Mouse (Mus musculus) right cerebral cortex, adult 2 months (tissue): ENCODE results near the gene Recql5.

ENCODE experiments used
- DNase-seq, 2 experiments: peaks; one replicate each; pipeline ENCODE4 v3.0.0; 2021 to 2022; ENCODE audit warnings: low spot score in 2 of 2

Gene Recql5

GRCm38 (mm10) chr11:115939690-115940329 is 6.5 kb upstream of the Recql5 start:
- DNase-seq: peak; percentile 77 to 82

- no peak for DNase-seq
Observed at GRCm38 (mm10) chr11:115933747-115934110, 452 bp upstream of the Recql5 start.

DNA sequence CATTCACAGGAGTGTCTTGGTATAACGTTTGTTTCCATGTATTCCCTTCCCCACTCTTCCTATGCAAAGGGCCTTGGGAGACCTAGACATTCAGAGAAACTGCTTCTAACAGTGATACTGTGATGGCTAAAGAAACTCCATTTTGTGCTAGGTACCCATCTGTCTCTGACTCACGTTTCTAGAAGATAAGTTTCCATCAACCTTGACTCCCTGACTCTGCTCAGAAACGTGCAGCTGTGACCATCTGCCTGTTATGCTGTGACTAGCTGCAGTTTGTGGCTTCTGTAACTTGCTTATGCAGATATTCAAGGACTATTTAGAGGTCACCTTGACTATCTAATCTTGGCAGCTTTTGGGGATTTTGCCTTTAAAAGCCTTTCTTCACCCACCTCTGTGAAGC is 2.0 kb downstream of the Recql5 start:
- no peak for DNase-seq

- no peak for DNase-seq
Observed at GRCm38 (mm10) chr11:115929818-115930217, 3.5 kb downstream of the Recql5 start.

GRCm38 (mm10) chr11:115929031-115929430 is 4.2 kb downstream of the Recql5 start:
- no peak for DNase-seq

DNA sequence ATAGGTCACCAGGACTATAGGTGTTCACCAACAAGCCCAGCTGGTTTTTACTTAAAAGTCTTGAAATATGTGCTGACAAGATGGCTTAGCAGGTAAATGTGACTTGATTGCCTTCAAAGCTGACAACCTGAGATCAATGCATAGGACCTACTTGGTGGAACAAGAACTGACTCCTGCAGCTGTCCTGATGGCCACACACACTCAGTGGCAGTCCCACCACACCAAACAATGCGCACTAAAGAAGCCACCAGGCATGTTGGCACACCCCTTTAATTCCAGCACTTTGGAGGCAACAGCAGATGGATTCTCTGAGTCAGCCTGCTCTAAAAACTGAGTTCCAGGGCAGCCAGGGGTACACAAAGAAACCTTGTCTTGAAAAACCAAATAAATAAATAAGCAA is 11.3 kb downstream of the Recql5 start:
- DNase-seq: no peak

- peak; percentile 48 to 72 for DNase-seq
Observed at GRCm38 (mm10) chr11:115920110-115920818, 13.0 kb downstream of the Recql5 start.

DNA sequence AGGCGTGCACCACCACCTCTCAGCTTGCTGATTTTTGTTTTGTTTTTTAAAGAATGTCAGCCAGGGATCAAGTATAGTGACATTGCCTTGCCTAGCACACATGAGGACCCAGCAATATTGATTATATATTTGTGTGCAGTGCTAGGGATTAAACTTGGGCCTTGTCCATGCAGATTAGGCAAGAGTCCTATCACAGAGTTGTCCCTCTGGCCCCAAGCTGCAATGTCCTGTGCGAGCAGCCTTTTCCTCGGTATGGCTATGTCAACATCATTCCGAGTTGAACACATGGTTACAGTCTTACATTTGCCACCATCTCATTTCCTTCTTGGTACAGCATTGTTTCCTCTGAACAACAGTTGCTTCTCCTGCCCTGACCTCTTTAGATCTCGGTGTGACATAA is 14.2 kb downstream of the Recql5 start:
- no peak for DNase-seq

GRCm38 (mm10) chr11:115918637-115919036 is 14.6 kb downstream of the Recql5 start:
- no peak for DNase-seq

DNA sequence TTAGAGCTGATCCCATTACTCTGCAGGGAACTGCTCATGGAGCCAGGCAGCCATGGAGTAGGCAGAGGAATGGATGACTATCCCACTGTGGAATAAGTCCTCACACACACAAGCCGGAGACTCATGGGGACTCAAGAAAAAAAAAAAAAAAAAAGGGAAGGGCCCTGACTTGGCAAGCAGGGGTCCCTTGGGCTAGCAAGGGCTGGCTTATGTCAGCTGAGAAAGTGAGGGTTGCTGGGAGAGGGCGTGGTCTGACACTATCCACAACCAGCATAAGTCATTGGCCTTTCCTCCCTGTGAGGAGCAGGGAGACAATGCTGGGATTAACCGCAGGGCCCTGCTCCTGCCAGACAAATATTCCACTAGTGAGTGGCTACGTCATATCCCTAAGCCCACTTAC is 16.7 kb downstream of the Recql5 start:
- DNase-seq: no peak

GRCm38 (mm10) chr11:115911632-115912376 is 21.5 kb downstream of the Recql5 start, which contains the start of gene Smim6:
Smim6 (plus strand) TSS chr11:115912017.
- no peak for DNase-seq

DNA sequence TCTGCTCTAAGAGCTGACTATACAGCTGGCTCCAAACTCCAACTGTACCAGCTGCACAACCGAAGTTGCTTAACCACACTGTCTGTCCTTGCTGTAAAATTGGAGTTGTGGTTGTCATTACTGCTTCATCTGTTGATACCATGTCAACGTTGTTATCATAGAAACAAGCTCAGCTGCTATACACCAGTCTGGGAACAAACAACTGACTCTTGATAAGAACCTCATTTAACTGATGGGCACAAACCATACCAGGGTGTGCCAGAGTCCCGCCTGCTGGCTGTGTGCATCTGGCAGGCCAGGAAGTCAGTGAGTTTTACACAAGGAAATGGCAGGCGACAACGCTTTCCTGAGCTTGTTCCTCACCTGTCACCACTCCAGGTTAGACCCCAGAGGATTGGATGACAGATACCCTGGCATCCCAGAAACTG is 22.1 kb downstream of the Recql5 start:
- DNase-seq: no peak

GRCm38 (mm10) chr11:115906521-115906920 is 26.8 kb downstream of the Recql5 start:
- no peak for DNase-seq

DNA sequence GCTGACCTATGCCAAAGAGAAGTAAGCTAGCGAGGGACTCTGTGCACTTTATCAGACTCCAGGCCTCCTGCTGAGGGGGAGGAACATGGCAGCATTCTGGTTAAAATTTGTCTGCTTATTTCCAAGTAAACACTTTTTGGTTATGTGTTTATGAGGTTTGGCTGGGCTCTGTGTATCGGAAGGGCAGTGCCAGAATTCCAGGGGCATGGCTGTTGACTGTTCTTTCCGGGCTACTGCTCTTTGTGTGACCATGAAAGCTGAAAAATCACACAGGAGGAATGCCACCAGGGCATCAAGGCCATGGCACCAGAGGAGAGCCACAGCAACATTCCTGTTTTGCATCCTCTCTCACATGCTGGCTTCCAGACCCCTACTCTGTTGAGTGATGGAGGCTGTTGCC is 27.2 kb downstream of the Recql5 start:
- no peak for DNase-seq

- peak; percentile 37 to 40 for DNase-seq
Observed at GRCm38 (mm10) chr11:115904956-115905790, 28.1 kb downstream of the Recql5 start.

DNA sequence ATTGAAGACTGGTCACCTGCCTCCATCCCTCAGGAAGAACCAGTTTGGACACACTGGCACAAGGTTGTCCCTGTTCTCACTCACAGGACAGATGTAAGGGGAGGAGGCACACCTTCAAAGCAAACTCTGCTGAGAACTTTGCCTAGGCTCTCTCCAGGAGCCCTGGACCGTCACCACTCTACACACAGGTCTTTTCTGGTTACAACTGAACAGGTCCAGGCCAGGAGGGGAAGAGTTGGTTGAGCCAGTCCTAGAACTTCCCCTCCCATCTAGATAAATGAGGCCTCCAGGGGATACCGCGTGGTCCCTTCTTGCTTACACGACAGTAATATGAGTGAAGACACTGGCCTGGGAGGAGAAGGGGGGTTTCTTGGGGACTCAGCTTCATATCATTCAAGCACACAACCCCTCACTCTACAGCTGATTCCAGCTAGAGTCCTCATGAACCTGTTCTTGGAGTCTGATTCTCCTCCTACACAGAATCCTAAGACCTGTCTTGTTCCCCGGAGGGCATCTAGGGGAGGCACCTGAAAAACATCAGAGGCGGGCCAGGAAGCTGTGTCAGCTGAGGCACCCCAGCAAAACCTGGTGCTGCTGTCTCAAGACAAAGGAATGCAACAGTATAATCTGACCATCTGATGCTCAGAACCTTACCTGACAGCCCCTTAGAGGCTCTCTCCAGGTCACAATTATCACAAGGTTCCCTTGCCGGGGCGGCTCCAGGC is 28.9 kb downstream of the Recql5 start:
- DNase-seq: no peak

DNA sequence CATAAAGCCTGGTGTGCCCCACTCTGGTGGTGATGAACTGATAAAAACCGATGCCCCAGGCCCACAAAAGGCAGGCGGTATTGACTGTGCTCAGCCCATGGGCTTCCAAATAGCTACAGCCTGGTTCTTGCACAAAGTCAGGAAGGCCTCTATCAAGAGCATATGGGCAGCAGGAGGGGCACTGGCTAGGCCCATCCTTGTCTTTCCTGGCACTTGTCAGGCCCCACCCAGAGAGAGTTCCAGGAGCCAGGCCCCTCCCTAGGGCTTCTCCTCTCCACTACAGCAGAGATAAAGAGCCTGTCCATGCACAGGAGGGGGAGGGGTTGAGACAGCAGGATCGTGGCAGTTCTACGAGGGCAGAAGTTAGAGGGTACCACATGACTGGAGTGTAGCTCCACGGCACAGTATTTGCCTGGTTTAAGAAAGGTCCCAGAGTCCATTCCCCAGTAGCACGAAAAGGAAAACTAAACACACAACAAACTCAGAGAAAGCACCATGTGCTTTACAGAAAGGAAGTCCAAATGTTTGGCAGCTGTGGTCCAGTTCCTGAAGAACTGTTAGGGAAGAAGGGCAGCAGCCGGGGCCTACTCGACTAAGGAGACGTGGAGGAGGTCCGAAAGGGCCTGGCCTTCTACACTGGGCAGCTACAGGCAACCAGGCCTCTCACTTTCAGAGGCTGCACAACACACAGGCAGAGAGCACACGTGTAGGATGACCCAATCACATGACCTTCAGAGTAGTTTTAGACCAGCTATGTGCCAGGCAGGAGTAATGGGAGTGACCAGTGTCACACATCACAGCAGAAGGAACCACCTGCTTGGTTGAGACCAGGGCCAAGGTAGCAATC is 29.7 kb downstream of the Recql5 start:
- no peak for DNase-seq

GRCm38 (mm10) chr11:115902831-115903230 is 30.4 kb downstream of the Recql5 start:
- no peak for DNase-seq

GRCm38 (mm10) chr11:115902177-115902576 is 31.1 kb downstream of the Recql5 start:
- no peak for DNase-seq
